Mouse (Mus musculus): ENCODE measurements at regions not wholly inside any gene's neighbourhood (a gene's known extent, or its start where the extent isn't known, plus 50 kb on each side); places are given as distances from the start of the nearest gene placed in this dataset.

DNA sequence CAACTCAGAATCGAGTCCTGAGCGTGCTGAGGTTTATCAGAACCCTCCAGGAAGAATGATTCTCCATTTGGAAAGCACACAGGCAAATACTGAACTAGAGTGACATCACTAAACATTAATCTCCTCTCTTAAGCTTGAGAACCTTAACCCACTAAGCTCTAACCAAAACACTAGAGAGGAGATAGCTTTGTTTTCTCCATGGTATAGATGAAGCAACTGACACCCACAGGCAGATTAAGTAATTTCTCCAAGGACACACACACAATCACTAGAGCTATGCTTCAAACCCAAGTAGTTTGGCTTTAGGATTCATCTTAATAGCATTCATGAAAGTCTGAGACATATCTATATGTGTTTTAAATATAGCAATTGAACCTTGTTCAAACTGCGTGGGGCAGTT is 75.2 kb downstream of the Calml3 start:
- H3K4me2 ChIP-seq (replicated peaks) = no peak overlapping the region
- WGBS = 90% methylated on average over 3 of the region's 3 CpGs
- no peak for ATAC-seq (ENCODE audit: low FRiP score)
- H3K4me3 ChIP-seq = no peak overlapping the region
- H3K9me3 ChIP-seq (replicated peaks) = no peaks in the 10 kb centered on the region
- no peaks in the 10 kb centered on the region for H3K27me3 ChIP-seq
- H3K9ac ChIP-seq = no peak overlapping the region
- no peak overlapping the region for H3K27ac ChIP-seq
- H3K4me1 ChIP-seq = peaks cover 13% of the 10 kb centered on the region
- H3K36me3 ChIP-seq = no peaks in the 10 kb centered on the region

DNA sequence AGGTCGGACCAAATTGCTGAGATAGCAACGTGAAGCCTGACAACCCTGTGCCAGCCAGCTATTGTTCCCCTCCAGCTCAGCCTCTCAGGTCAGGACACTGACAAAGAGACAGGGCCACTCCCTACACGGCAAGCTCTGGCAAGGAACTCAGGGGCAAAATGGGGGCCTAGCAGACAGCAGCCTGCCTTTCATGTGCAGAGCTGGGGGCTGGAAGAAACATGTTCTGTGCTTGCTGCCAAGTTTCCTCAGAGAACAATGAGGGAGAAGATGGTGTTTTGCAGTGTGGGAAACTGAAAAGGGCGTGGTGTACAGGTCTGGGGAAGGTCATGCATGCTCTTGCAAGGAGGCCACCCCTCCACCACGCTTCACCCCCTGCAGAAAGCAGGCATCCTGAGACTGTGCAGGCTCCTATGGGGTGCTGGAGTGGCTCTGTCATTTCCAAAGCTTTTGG is 77.8 kb downstream of the Calml3 start:
- Histone ChIP-seq H3K27ac (no peak overlapping the region), H3K4me3 (no peak overlapping the region), H3K36me3 (no peaks in the 10 kb centered on the region), H3K9ac (no peak overlapping the region), H3K4me1 (peaks cover 13% of the 10 kb centered on the region), H3K9me3 (replicated peaks) (no peaks in the 10 kb centered on the region), H3K27me3 (no peaks in the 10 kb centered on the region), H3K4me2 (replicated peaks) (no peak overlapping the region)
- 33% methylated on average over 5 of the region's 5 CpGs for WGBS
- ATAC-seq (ENCODE audit: low FRiP score) = no peak

DNA sequence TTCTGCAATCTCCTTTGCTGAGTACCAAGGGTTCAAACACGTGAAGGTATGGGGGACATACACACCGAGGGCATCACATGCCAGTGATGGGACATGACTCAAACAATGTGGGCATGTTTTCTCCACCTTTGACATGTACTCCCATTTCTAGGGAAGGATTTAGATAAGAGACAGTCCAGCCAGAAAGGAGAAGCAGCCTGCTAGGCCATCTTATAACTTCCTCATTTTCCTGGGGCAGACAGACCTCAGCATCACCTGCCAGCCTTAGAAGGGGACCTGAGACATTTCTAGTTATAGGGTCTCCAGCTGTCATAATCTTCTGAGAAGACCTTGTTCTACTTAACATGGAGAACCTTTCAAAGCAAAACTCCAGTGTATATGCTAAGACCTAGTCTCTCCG is 78.3 kb downstream of the Calml3 start:
- H3K4me2 ChIP-seq (replicated peaks) = no peak overlapping the region
- WGBS = 77% methylated on average over 3 of the region's 3 CpGs

GRCm38 (mm10) chr13:3724313-3724712 is 79.8 kb downstream of the Calml3 start:
- no peak overlapping the region for H3K27ac ChIP-seq
- H3K9me3 ChIP-seq (replicated peaks) = no peaks in the 10 kb centered on the region
- 87% methylated on average over 3 of the region's 3 CpGs for WGBS
- no peak overlapping the region for H3K4me3 ChIP-seq
- no peaks in the 10 kb centered on the region for H3K27me3 ChIP-seq
- H3K36me3 ChIP-seq = no peaks in the 10 kb centered on the region
- H3K4me1 ChIP-seq = peaks cover 3% of the 10 kb centered on the region; the same call in 1 of the 2 replicates
- no peak overlapping the region for H3K4me2 ChIP-seq (replicated peaks)
- no peak for ATAC-seq (ENCODE audit: low FRiP score)
- H3K9ac ChIP-seq = no peak overlapping the region

More for the DNA sequence above, 78.3 kb downstream of the Calml3 start:
- Histone ChIP-seq H3K27ac (no peak overlapping the region), H3K36me3 (no peaks in the 10 kb centered on the region), H3K4me3 (no peak overlapping the region), H3K4me1 (peaks cover 13% of the 10 kb centered on the region), H3K27me3 (no peaks in the 10 kb centered on the region), H3K9ac (no peak overlapping the region), H3K9me3 (replicated peaks) (no peaks in the 10 kb centered on the region)
- no peak for ATAC-seq (ENCODE audit: low FRiP score)

- Histone ChIP-seq H3K27ac (no peak overlapping the region), H3K9ac (no peak overlapping the region), H3K27me3 (no peaks in the 10 kb centered on the region), H3K9me3 (replicated peaks) (no peaks in the 10 kb centered on the region), H3K4me2 (replicated peaks) (no peak overlapping the region), H3K36me3 (no peaks in the 10 kb centered on the region), H3K4me3 (no peak overlapping the region), H3K4me1 (peaks cover 3% of the 10 kb centered on the region; the same call in 1 of the 2 replicates)
- 93% methylated on average over 5 of the region's 5 CpGs for WGBS
- no peak for ATAC-seq (ENCODE audit: low FRiP score)
These were observed 80.5 kb downstream of the Calml3 start for GRCm38 (mm10) chr13:3723458-3724143.

DNA sequence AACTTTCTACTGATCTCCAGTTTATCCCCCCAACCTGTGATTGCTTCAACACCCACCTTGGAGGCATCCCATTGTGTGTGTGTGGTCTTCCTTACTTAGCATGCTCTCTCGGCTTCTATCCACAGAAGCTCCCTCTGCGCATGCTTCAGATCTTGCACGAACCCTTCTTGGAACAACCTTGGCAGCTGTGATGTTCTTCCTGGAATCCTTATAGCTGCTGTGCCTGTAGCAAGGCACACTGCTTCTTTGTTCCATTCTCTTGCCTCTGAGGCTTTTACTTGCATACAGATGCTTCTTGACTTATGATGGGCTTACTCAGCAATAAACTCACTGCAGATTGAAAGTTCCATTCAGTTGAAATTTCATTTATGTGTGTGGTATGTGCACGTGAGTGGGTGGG is 81.2 kb downstream of the Asb13 start:
- Histone ChIP-seq H3K36me3 (no peaks in the 10 kb centered on the region), H3K27ac (no peak overlapping the region), H3K9ac (no peak overlapping the region), H3K9me3 (replicated peaks) (no peaks in the 10 kb centered on the region), H3K4me3 (no peak overlapping the region), H3K4me1 (peaks cover 11% of the 10 kb centered on the region), H3K27me3 (peaks cover 6% of the 10 kb centered on the region; the same call in 1 of the 2 replicates), H3K4me2 (replicated peaks) (no peak overlapping the region)
- no peak for ATAC-seq (ENCODE audit: low FRiP score)
- 82% methylated on average over 4 of the region's 4 CpGs for WGBS

DNA sequence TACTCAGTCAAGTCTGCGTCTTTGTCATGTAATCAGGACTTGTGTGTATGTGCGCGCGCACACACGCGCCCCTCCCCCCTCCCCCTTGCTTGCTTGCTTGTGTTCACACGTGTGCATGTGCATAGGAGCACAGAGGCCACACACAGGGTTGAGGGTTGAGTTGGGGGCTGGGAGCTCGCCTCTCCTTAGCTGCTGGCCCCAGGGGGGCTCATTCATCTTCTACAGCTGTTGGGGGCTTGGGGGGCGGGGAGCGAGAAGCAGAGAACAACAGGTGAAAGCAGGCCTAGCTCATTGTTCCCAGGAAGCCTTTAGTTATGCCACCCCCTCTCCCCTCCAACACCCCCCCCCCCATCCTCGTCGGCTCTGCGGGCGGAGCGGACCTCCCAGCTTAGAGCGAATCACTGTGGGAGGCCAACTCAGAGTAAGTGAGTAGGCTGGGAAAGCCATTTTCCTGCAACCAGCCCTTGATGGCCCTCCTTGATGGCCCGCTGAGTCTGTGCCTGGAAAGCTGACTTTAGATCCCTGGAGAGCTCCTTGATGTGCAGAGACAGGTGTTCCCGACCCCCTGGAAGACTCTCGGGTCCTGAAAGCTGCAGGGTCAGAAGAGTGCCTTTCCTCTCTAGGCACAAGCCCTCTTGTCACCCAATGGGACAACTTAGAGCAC is 78.8 kb downstream of the Asb13 start:
- ATAC-seq (ENCODE audit: low FRiP score) = peak; percentile 93
- H3K4me2 ChIP-seq (replicated peaks) = peak overlapping the region; percentile 59
- peaks cover 6% of the 10 kb centered on the region; the same call in 1 of the 2 replicates for H3K27me3 ChIP-seq
- H3K9ac ChIP-seq = peak overlapping the region; percentile 38; the same call in 1 of the 2 replicates
- H3K4me1 ChIP-seq = peaks cover 14% of the 10 kb centered on the region
- H3K27ac ChIP-seq = no peak overlapping the region; the same call in 1 of the 2 replicates
- WGBS = 3% methylated on average over 19 of the region's 19 CpGs
- H3K36me3 ChIP-seq = no peaks in the 10 kb centered on the region
- peak overlapping the region; percentile 24 for H3K4me3 ChIP-seq
- H3K9me3 ChIP-seq (replicated peaks) = no peaks in the 10 kb centered on the region

DNA sequence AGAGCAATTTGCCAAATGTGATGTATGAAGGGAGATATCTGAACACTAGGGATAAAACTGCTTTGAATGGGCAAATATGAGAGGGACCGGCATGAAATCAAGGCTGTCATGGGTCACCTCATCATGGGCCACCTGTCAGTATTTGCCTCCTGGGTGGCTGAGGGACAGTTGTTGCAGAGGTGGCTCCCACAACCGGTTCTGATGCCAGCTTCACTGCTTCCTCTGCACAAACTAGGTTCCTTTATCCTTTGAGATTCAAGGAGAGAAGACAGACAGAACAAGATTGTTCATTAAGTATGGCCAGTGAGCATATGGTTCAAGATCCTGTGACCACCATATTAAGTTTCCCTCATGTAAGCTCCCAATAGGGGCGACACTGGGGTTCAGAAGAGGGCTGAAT is 78.3 kb downstream of the Asb13 start:
- WGBS = 5% methylated on average over 3 of the region's 3 CpGs
- H3K4me2 ChIP-seq (replicated peaks) = peak overlapping the region; percentile 59
- ATAC-seq (ENCODE audit: low FRiP score) = no peak
- no peaks in the 10 kb centered on the region for H3K36me3 ChIP-seq
- H3K9me3 ChIP-seq (replicated peaks) = no peaks in the 10 kb centered on the region
- peaks cover 6% of the 10 kb centered on the region; the same call in 1 of the 2 replicates for H3K27me3 ChIP-seq
- H3K9ac ChIP-seq = no peak overlapping the region
- peaks cover 14% of the 10 kb centered on the region for H3K4me1 ChIP-seq
- peak overlapping the region; percentile 24 for H3K4me3 ChIP-seq
- H3K27ac ChIP-seq = no peak overlapping the region; the same call in 1 of the 2 replicates

GRCm38 (mm10) chr13:3709982-3710618 is 76.3 kb downstream of the Asb13 start:
- H3K9ac ChIP-seq = no peak overlapping the region
- no peak overlapping the region for H3K4me2 ChIP-seq (replicated peaks)
- no peak overlapping the region for H3K4me3 ChIP-seq
- peaks cover 6% of the 10 kb centered on the region; the same call in 1 of the 2 replicates for H3K27me3 ChIP-seq
- H3K9me3 ChIP-seq (replicated peaks) = no peaks in the 10 kb centered on the region
- ATAC-seq (ENCODE audit: low FRiP score) = no peak
- H3K27ac ChIP-seq = 0 out of 2 replicates have a peak overlapping the region, but pooled peaks have one; percentile 26
- no peaks in the 10 kb centered on the region for H3K36me3 ChIP-seq
- 67% methylated on average over 7 of the region's 7 CpGs for WGBS
- H3K4me1 ChIP-seq = peaks cover 14% of the 10 kb centered on the region

- no peak for ATAC-seq (ENCODE audit: low FRiP score)
- Histone ChIP-seq H3K9me3 (replicated peaks) (no peaks in the 10 kb centered on the region), H3K27ac (peak overlapping the region; percentile 26; the same call in 1 of the 2 replicates), H3K4me1 (peaks cover 14% of the 10 kb centered on the region), H3K9ac (no peak overlapping the region), H3K36me3 (no peaks in the 10 kb centered on the region), H3K27me3 (peaks cover 6% of the 10 kb centered on the region; the same call in 1 of the 2 replicates), H3K4me3 (no peak overlapping the region), H3K4me2 (replicated peaks) (peak overlapping the region; percentile 23; the same call in 1 of the 2 replicates)
- WGBS = 54% methylated on average over 14 of the region's 14 CpGs
These were observed 75.2 kb downstream of the Asb13 start for GRCm38 (mm10) chr13:3708896-3709631.
